Comparison of ENCODE assay signal across 8 mouse cellular contexts in the genomic region with DNA sequence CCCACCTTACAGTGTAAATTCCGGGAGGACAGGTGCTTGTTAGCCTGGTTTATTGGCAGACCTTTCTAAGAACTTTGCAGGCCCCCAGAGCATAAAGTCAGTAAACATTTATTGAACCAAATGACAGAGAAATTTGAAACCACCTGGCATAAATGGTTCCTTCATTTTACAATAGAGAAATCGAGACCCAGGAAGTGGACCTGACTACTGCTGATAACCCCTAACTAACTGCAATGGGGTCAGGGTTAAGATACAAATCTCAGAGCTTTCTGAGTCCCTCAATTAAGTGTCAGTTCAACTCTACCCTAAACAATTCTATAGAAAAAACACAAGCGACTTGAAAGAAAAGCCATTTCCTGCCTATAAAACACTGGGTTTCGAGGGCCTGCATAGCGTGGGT. TPM values are rescaled to one million over a fixed set of nuclear protein-coding genes. Genes with fewer than 3 reads are reported as not detected.
DNase-seq lines count a peak whose midpoint lies in the region; ATAC-seq and TF ChIP-seq lines count a peak whose summit lies in the region.

No protein-coding gene starts in this region.

- H3K79me2 ChIP-seq in macrophage (ENCODE audit: inconsistent target): peaks cover 30% of the 10 kb centered on the region

- H3K9me3 ChIP-seq in heart, embryonic 15.5 days (replicated peaks): no peaks in the 10 kb centered on the region
- H3K9me3 ChIP-seq in ES-E14 (ENCODE audit: control insufficient read depth, insufficient read depth, low read depth, low read length): no peaks in the 10 kb centered on the region

- peaks cover 29% of the 10 kb centered on the region for H3K4me1 ChIP-seq in heart, embryonic 15.5 days (replicated peaks)
- H3K4me1 ChIP-seq in ES-E14 (ENCODE audit: control insufficient read depth in 2 of 2, insufficient read depth in 2 of 2, low read length in 2 of 2, poor library complexity in 1 of 2): peaks cover 7 to 8% of the 10 kb centered on the region in 2 experiments

- peak overlapping the region; percentile 97 for H3K4me3 ChIP-seq in heart, embryonic 15.5 days
- H3K4me3 ChIP-seq in ES-E14 (ENCODE audit: insufficient read depth in 1 of 2, low read depth in 1 of 2, low read length in 2 of 2, poor library complexity in 1 of 2, severe bottlenecking in 1 of 2) (peak overlapping the region; percentile 80 to 82), macrophage (ENCODE audit: inconsistent target) (peak overlapping the region; percentile 45)

- DNase-seq in heart, postnatal 10 days: no peak
- DNase-seq in ES-E14 (ENCODE audit: low read depth, low spot score): no peak
- DNase-seq in forelimb bud, embryonic 11.5 days (ENCODE audit: low read depth, low spot score): peak; percentile 20
- no peak for DNase-seq in urinary bladder, postnatal 14 days (ENCODE audit: low spot score)
- no peak for DNase-seq in left cerebral cortex, adult 11 months (ENCODE audit: low spot score)
- no peak for DNase-seq in kidney, postnatal 14 days

- no peaks in the 10 kb centered on the region for H3K36me3 ChIP-seq in heart, embryonic 15.5 days
- H3K36me3 ChIP-seq in ES-E14 (ENCODE audit: control insufficient read depth, insufficient read depth, low read length, poor library complexity, severe bottlenecking) (no peaks in the 10 kb centered on the region), macrophage (ENCODE audit: inconsistent target) (no peaks in the 10 kb centered on the region)

- in situ Hi-C loops in ES-E14 (cut with MboI; ENCODE audit: low sequenced_read_pairs in 2 of 2, unreplicated experiment in 2 of 2): no loop called here

- peak overlapping the region; percentile 55 for H3K9ac ChIP-seq in heart, embryonic 15.5 days
- peak overlapping the region; percentile 94 for H3K9ac ChIP-seq in ES-E14 (ENCODE audit: insufficient read depth, low read depth, low read length, poor library complexity, severe bottlenecking)

- ATAC-seq in heart, embryonic 15.5 days (replicated peaks; ENCODE audit: insufficient number of reproducible peaks, insufficient read depth, low FRiP score, low read depth): no peak

- intact Hi-C loops in heart, postnatal 10 days (cut with DNase I): loop anchor here (5.0 kb wide), 1 partner anchor 159 kb away; a partner anchor contains a TSS

- no peaks in the 10 kb centered on the region for H3K27me3 ChIP-seq in heart, embryonic 15.5 days

- WGBS in heart, embryonic 15.5 days: 15% methylated on average over 5 of the region's 5 CpGs
- 15% methylated on average over 5 of the region's 5 CpGs for WGBS in macrophage (ENCODE audit: missing documents)

- H3K4me2 ChIP-seq in heart, embryonic 15.5 days: peak overlapping the region; percentile 77

- peak overlapping the region; percentile 35 for H3K27ac ChIP-seq in heart, embryonic 15.5 days
- peak overlapping the region; percentile 83 for H3K27ac ChIP-seq in ES-E14 (ENCODE audit: insufficient read depth, low read depth, low read length, poor library complexity, severe bottlenecking)
- H3K27ac ChIP-seq in macrophage: peak overlapping the region; percentile 45

TF ChIP-seq in ES-E14, 5 proteins besides CTCF, POLR2A, EP300 and RAD21:
- no peak for TF ChIP-seq MAFK (IDR thresholded peaks at IDR 0.05; ENCODE audit: insufficient read depth, low read depth, low read length)
- no peak for TF ChIP-seq HCFC1 (IDR thresholded peaks at IDR 0.05; ENCODE audit: borderline replicate concordance, insufficient read depth, low read length)
- no peak for TF ChIP-seq ZNF384 (IDR thresholded peaks at IDR 0.05; ENCODE audit: low read depth, low read length)
- no peak for TF ChIP-seq CHD2 (IDR thresholded peaks at IDR 0.05; ENCODE audit: low read depth, low read length)
- no peak for TF ChIP-seq ZC3H11A (IDR thresholded peaks at IDR 0.05; ENCODE audit: borderline replicate concordance, low read depth, low read length)

RNA-seq across cellular contexts. Expression of a gene that starts 0.9 kb away (rescaled TPM):
- polyA plus RNA-seq in heart, embryonic 15.5 days (2015; fragmentation: Nextera tagmentation; extraction: Ambion mirVana): 11.3 and 15.7 TPM in 2 replicates
- total RNA-seq in heart, postnatal 10 days (2021): 10 to 100 TPM; 57.8 to 61.3 TPM
- total RNA-seq in ES-E14 (2012; rRNA removed): 90.1 and 100 TPM in 2 replicates
- 100 to 1,000 TPM in 17 of 26 experiments, 10 to 100 TPM in 9; 61.5 to 434 (median 141) TPM for total RNA-seq in macrophage (2018; cell fraction: chromatin; rRNA removed)
- 100 to 1,000 TPM in 7 of 26 experiments, 10 to 100 TPM in 19; 62.3 to 154 (median 85.2) TPM for total RNA-seq in macrophage (2018; cell fraction: cytosol; rRNA removed)
- 100 to 1,000 TPM in 21 of 26 experiments, 10 to 100 TPM in 5; 71.7 to 336 (median 153) TPM for total RNA-seq in macrophage (2018; cell fraction: nucleus; rRNA removed)
- polyA plus RNA-seq in macrophage (2018): 48.8 to 67.1 TPM (median 59.1 TPM) in 3 replicates

Comparison
In these comparisons a context has a peak if more than half of its experiments do, and no peak if none do; other contexts are left out.
1. H3K4me3 ChIP-seq: peak in every context shown above with its lines; median percentile 97 in heart, embryonic 15.5 days; 81 in ES-E14; 45 in macrophage.